Mouse (Mus musculus) thymus, adult 2 months (tissue): ENCODE data around the gene Piga. TPM values are rescaled to one million over a fixed set of nuclear protein-coding genes. Genes with fewer than 3 reads are reported as not detected.

Experiments
- DNase-seq: peaks from one replicate; pipeline ENCODE4 v3.0.0; 2021
- H3K27ac ChIP-seq: fragments of 200-500 bp; 2 replicates; pipeline ENCODE4 v1.5.1; 2012; ENCODE audit warnings: low read length, control low read depth; ENCODE audit not compliant: control insufficient read depth, insufficient read depth
- H3K27me3 ChIP-seq: fragments of 200-500 bp; 2 replicates; pipeline ENCODE4 v1.6.1; 2012; ENCODE audit warnings: mild to moderate bottlenecking, low read length, moderate library complexity, mixed read lengths; ENCODE audit not compliant: control insufficient read depth, insufficient read depth
- H3K36me3 ChIP-seq: fragments of 200-500 bp; 2 replicates; pipeline ENCODE4 v1.6.1; 2012; ENCODE audit warnings: mild to moderate bottlenecking, low read length, moderate library complexity; ENCODE audit not compliant: control insufficient read depth, insufficient read depth
- H3K4me1 ChIP-seq: fragments of 200-500 bp; replicated peaks from 2 replicates; pipeline ENCODE4 v1.6.1; 2012; ENCODE audit warnings: low read length; ENCODE audit not compliant: control insufficient read depth, insufficient read depth
- H3K4me3 ChIP-seq: fragments of 200-500 bp; 2 replicates; pipeline ENCODE4 v1.5.1; 2012; ENCODE audit warnings: mild to moderate bottlenecking, low read length, control low read depth, moderate library complexity; ENCODE audit not compliant: control insufficient read depth, insufficient read depth
- CTCF ChIP-seq: fragments of 200-500 bp; IDR thresholded peaks from 2 replicates; pipeline ENCODE4 v1.5.1; 2012; ENCODE audit warnings: mild to moderate bottlenecking, control low read depth, low read length, moderate library complexity, borderline replicate concordance; ENCODE audit not compliant: control insufficient read depth, poor library complexity, insufficient read depth; ENCODE audit errors: extremely low read depth
- POLR2A ChIP-seq: fragments of 200-500 bp; IDR thresholded peaks from 2 replicates; pipeline ENCODE4 v1.6.1; 2012; ENCODE audit warnings: mild to moderate bottlenecking, low read length, control low read depth, moderate library complexity; ENCODE audit not compliant: control insufficient read depth, poor library complexity, insufficient read depth; ENCODE audit errors: extremely low read depth
- WGBS: fragments of 180-500 bp; shearing (Covaris S2); methylation state at CpG from one replicate; pipeline ENCODE4 v1.1.7; 2018; 5-methylcytosine and 5-hydroxymethylcytosine counted together
- polyA plus RNA-seq: library from polyadenylated mRNA; depleted of rRNA; stranded (reverse); fragments of >200 nt; gene quantifications from 2 replicates; pipeline ENCODE4 v1.2.3, GENCODE M21; 2012

Gene Piga
- polyA plus RNA-seq, 1 experiment = 7.4 TPM

DNA sequence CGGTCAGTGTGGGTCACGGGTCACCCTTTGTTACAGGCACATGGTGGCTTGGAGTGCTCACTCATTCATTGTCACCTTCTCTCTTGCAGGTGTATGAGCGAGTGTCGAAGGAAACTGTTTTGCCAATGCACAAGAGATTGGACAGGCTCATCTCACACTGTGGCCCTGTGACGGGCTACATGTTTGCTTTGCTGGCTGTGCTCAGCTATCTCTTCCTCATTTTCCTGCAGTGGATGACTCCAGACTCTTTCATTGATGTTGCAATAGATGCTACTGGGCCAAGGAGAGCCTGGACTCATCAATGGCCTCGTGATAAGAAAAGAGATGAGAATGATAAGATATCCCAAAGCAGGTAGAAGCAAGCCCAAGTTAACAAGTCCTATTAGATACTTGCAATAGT lies 12.0 kb downstream of the Piga start:
- no peaks in the 10 kb centered on the region for H3K27me3 ChIP-seq
- no peak overlapping the region for H3K4me3 ChIP-seq
- TF ChIP-seq CTCF (no peak), POLR2A (no peak)
- DNase-seq = no peak
- no peak overlapping the region for H3K27ac ChIP-seq
- no peaks in the 10 kb centered on the region for H3K4me1 ChIP-seq
- peaks cover 6% of the 10 kb centered on the region; the same call in 1 of the 2 replicates for H3K36me3 ChIP-seq
- 96% methylated on average over 6 of the region's 6 CpGs for WGBS

- no peaks in the 10 kb centered on the region for H3K4me1 ChIP-seq
- 82% methylated on average over 9 of the region's 9 CpGs for WGBS
- H3K27ac ChIP-seq = no peak overlapping the region
- H3K27me3 ChIP-seq = no peaks in the 10 kb centered on the region
- DNase-seq = no peak
- H3K4me3 ChIP-seq = no peak overlapping the region
- peaks cover 6% of the 10 kb centered on the region; the same call in 1 of the 2 replicates for H3K36me3 ChIP-seq
- TF ChIP-seq CTCF = no peak
- no peak for TF ChIP-seq POLR2A
These were observed 13.1 kb downstream of the Piga start for GRCm38 (mm10) chrX:164432682-164433081.

- no peaks in the 10 kb centered on the region for H3K27me3 ChIP-seq
- DNase-seq = no peak
- 79% methylated on average over 8 of the region's 8 CpGs for WGBS
- H3K36me3 ChIP-seq = no peaks in the 10 kb centered on the region; the same call in 1 of the 2 replicates
- no peaks in the 10 kb centered on the region for H3K4me1 ChIP-seq
- no peak for TF ChIP-seq POLR2A
- no peak for TF ChIP-seq CTCF
- H3K27ac ChIP-seq = no peak within 1 kb of the TSS
- no peak within 1 kb of the TSS for H3K4me3 ChIP-seq
These were observed 17.1 kb downstream of the Piga start, which contains the start of gene Asb11 for GRCm38 (mm10) chrX:164436709-164437108. TSS of gene Asb11 (plus strand) at chrX:164436994.

DNA sequence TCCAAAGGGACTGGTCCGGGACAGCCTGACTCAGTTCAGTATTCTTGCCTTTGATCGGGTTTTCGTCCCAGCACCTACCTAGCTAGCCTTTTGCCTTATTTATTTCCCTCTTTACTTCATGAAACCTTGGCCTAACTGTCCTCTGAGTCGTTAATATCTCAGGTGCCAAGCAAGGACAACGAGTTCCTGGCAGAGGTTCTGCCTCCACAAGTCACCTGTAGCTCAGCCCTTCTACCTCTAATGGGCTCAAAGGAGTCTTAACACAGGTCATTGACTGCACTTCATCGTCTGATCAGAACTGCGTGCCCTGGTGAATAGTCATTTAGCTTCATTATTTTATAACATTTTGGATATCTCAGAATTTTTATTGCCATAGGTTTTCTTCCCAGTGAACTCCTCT lies 19.9 kb downstream of the Piga start:
- Histone ChIP-seq H3K27me3 (no peaks in the 10 kb centered on the region), H3K36me3 (no peaks in the 10 kb centered on the region), H3K4me3 (no peak overlapping the region), H3K4me1 (no peaks in the 10 kb centered on the region), H3K27ac (no peak overlapping the region)
- no peak for DNase-seq
- no peak for TF ChIP-seq POLR2A
- no peak for TF ChIP-seq CTCF
- WGBS = 91% methylated on average over 7 of the region's 7 CpGs

GRCm38 (mm10) chrX:164440140-164440539 lies 20.6 kb downstream of the Piga start:
- no peak for DNase-seq
- no peak overlapping the region for H3K4me3 ChIP-seq
- TF ChIP-seq CTCF (no peak), POLR2A (no peak)

DNA sequence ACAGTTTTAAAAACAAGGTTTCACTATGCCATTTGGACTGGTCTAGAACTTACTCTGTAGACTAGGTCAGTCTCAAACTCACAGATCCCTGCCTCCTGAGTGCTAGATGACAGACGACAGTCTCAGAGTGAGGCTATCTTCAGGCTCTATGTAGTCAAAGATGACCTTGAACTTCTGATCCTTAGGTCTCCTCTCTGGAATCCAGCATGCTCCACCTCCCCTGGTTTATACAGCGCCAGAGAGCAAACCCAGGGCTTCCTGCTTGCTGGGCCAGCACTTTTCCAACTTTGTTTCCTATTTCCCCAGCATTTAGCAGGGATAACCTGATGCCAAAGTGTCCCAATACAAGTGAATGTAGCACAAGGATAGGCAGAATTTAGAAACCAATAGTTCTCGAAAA lies 21.1 kb downstream of the Piga start:
- no peak for TF ChIP-seq CTCF
- TF ChIP-seq POLR2A = no peak
- 90% methylated on average over 3 of the region's 3 CpGs for WGBS
- Histone ChIP-seq H3K36me3 (no peaks in the 10 kb centered on the region), H3K27me3 (no peaks in the 10 kb centered on the region), H3K4me1 (no peaks in the 10 kb centered on the region), H3K27ac (no peak overlapping the region), H3K4me3 (no peak overlapping the region)
- no peak for DNase-seq

More at GRCm38 (mm10) chrX:164440140-164440539, 20.6 kb downstream of the Piga start:
- no peaks in the 10 kb centered on the region for H3K4me1 ChIP-seq
- H3K27me3 ChIP-seq = no peaks in the 10 kb centered on the region
- no peak overlapping the region for H3K27ac ChIP-seq
- 94% methylated on average over 2 of the region's 2 CpGs for WGBS
- no peaks in the 10 kb centered on the region for H3K36me3 ChIP-seq

DNA sequence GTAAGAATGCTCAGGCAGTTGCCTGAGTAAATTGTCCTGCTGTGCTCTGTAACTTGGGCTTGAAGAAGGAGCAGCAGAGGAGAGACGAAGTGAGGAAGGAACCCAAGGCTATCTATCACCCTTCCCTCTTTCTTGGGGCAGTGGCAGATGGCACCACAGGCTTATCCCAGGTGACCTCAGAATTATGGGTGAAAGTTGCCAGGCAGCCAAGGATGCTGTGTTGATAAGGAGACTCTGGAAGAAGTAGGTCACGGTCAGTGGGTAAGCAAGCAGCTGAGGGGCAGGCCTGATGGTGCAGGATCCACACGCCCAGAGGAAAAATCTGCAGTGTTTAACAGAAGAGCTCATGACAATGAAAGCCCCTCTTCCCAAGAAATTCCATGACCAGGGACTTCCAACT lies 21.7 kb downstream of the Piga start:
- Histone ChIP-seq H3K4me3 (no peak overlapping the region), H3K27me3 (no peaks in the 10 kb centered on the region), H3K4me1 (no peaks in the 10 kb centered on the region), H3K36me3 (no peaks in the 10 kb centered on the region), H3K27ac (no peak overlapping the region)
- DNase-seq = no peak
- 90% methylated on average over 3 of the region's 3 CpGs for WGBS
- no peak for TF ChIP-seq POLR2A
- no peak for TF ChIP-seq CTCF
